Mouse (Mus musculus) spleen, adult 2 months (tissue): ENCODE measurements around the gene Vapb.

Source experiments
- CTCF ChIP-seq: fragments of 200-500 bp; IDR thresholded peaks from 2 replicates; pipeline ENCODE4 v1.5.1; 2011; ENCODE audit warnings: mild to moderate bottlenecking, inconsistent platforms; ENCODE audit not compliant: insufficient read depth, insufficient read length, insufficient replicate concordance; ENCODE audit errors: extremely low read depth
- POLR2A ChIP-seq: fragments of 200-500 bp; IDR thresholded peaks from 2 replicates; pipeline ENCODE4 v1.6.1; 2011; ENCODE audit warnings: low read depth, low read length, inconsistent platforms

GRCm38 (mm10) chr2:173742090-173742489 lies 4.8 kb downstream of the Vapb start:
- TF ChIP-seq POLR2A, result no peak
- no peak for TF ChIP-seq CTCF
